Mouse (Mus musculus): ENCODE results near the gene Mgat1.
"Not testable (repeated sequence)": the region's sequence is repeated elsewhere in the genome, so short reads cannot be mapped to it uniquely, and the experiment has no call there.

Mgat1 gene

DNA sequence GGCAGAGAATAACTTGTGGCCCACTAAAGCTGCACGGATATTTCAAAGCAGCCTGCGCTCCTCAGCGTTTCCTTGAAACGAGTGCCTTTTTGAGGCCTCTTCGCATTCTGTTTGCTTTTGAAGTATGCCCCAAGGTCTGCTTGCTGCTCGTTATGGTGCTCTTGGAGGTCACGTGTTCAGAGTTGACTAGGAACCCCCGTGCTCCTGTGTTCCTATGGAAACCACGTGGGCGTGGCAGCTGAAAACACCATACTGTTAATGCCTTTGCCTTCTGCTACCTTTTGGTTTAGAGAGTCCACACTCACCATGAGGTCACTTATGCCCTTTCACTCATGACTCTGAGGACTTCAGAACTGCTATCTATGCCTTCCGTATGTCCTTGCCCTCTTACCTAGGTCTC lies 20.6 kb downstream of the Mgat1 start:
- no peak for DNase-seq

DNA sequence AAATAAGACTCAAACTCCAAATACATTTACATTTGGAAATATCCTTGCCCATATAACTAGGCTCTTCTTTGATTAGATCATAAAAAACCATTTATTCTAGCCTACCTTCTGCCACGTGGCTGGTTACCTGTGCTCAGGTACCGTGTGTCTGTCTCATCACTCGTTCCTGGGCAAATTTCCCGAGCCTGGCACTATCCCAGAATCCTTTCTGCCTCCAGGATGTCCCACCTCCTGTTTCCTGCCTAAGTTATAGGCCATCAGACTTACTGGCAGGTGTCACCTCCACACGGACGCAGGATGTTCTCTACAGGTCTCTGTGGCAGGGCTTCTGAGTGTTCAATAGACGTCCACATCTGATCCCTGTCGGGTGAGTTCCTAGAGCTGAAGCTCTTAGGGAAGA lies 21.1 kb downstream of the Mgat1 start:
- DNase-seq, result no peak

DNA sequence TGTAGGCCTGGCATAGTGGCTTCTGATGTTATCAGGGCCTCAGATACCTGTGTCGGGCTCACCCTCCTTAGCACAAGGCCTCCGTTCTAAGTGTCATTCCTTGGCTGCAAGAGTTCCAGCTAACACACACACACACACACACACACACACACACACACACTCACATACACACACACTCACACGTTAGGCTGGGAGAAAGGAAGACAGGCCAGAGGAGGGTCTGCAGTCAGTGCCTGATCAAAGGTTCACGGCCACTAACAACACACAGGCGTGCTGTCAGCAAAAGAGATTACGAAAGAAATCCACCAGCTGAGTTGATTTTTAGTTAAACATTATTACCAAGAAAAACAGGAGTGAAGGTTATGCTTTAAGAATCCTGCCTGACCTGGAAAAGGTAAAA lies 22.7 kb downstream of the Mgat1 start:
- DNase-seq, result no peak

DNA sequence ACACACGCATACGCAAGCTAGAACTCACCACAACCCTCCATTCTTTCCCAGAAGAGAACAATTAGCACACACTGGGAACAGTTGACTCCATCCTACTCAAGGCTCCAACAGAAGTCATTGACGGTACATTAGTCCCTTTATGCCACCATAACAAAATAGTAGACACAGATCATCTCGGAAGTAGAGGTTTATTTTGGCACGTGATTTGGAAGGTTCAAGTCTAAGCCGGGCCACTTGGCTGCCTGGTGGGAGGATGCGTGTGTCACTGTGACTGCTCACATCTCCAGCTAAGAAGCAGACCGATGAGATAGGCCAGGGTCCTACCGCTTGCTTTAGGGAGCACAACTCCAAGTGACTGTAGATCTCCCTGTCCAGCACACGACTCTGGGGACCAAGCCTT lies 23.3 kb downstream of the Mgat1 start:
- no peak for DNase-seq

DNA sequence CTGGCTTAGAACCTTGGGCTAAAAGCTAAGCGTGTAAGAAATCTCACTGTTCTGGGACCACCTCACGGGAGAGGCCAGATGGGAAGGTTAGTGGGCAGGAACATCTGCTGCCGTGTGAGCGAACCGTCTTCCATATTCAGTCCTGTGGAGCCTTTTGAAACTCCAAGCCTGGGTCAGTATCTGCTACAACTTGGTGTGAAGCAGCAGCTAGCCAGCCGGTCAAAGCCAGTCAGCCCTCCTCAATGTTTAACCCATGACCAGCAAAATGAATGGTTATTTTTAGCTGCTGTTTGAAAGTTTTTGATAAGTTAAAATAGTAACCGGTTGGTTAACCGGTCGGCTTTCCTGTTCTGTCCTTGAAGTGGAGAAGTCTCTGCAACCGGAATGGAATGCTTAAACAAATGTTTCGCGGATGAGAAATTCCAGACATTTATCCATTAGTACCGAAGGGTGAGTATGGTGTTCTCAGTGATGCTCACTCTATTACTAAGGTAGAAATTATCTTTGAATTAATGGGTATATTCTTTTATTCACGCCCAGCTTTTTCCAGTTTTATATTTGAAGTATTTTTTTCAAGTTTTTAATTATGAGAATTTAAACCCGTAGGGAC lies 24.1 kb downstream of the Mgat1 start:
- no peak for DNase-seq

DNA sequence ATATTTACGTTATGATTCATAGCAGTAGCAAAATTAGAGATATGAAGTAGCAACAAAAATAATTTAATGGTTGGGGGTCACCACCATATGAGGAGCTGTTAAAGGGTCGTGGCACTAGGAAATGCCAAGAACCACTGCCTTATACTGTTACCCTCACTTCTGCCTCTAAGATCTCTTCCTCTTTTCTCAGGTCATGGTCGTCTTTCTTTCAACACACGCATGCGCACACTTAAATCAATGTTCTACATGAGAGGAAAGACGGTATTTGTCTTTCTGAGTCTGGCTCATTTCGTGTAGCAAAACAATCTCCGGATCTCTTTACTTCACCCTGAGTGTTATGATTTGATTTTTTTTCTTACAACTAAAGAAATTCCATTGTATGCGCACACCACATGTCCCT lies 25.8 kb downstream of the Mgat1 start:
- DNase-seq, result peak; percentile 40 to 50

DNA sequence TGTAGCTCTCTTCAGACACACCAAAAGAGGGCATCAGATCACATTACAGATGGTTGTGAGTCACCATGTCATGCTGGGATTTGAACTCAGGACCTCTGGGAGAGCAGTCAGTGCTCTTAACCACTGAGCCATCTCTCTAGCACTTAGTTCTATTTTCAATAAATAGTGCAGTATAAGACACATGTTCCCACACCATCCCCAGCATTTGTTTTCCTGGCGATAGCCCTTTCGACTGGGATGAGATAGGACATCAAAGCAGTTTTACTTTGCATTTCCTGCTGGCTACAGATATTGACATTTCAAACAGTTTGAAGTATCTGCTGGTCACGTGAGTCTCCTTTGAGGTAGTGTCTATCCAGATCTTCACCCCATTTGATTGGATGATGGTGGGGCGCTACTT lies 26.4 kb downstream of the Mgat1 start:
- DNase-seq, result no peak

DNA sequence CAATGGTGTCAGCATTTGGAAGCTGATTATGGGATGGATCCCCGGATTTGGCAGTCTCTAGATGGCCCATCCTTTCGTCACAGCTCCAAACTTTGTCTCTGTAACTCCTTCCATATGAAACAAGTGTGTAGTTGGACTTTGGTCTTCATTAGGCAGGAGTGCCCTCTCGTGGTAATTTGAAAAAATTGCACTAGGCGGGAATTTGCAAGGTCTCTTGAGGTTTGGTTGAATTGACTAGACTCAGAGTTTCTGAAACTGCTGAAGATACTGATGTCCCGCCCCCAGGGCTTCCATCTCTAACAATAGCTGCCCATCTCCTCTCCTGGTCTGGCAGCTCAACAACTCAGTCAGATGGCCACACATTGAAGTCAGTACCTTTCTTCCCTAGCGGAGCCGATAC lies 27.3 kb downstream of the Mgat1 start:
- peak; percentile 69 to 74 for DNase-seq

DNA sequence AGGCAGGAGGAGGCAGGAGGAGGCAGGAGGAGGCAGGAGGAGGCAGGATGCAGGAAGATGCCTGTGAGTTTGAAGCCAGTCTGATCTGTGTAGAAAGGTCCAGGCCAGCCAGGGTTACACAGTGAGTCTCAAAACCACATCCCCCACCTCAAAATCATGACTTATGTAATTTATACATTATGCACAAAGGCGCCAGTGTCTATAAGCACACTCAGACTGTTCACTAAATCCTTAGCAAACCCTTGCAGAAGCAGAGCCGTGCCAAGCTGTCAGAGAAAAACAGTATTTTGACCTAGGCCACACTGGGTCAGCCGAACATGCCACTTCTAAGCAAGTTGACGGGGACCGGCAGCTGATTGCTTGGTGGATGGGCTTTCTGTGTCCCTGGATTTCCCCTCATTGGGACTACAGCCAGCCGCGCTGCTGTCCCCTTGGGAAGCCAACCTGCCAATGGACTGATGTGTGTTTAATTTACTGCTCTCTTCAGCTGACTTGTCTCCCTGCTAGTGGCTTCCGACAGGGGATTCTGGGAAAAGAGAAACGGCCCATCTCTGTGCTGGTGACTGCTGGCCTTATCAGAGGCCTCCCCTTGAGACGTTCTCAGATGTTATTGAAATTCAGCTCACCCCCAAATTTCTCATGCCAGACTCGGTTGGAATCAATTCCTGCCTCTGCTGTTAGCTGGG lies 30.0 kb downstream of the Mgat1 start:
- DNase-seq, result no peak

DNA sequence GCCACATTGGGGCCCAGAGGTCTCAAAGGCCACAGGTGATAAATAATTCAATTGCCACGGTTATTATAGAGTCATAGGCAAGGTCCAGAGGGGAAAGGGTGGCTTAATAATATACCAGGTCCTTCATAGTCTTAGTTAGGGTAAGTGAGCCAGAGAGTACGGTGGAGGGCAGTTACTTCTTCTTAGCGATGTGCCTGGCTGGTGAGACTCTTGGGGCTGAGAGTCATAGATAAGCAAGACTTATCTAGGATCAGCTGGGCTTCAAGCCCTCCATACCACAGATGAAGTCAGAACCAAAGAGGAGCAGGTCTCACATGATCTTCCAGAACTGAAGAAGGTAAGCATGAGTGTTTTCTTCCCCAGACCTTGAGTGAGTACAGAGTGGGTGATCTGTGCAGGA lies 34.2 kb downstream of the Mgat1 start, which contains the start of gene Olfr1393:
TSS of gene Olfr1393 (plus strand) at position 83 of the 400 bp plus-strand sequence.
- no peak for DNase-seq

DNA sequence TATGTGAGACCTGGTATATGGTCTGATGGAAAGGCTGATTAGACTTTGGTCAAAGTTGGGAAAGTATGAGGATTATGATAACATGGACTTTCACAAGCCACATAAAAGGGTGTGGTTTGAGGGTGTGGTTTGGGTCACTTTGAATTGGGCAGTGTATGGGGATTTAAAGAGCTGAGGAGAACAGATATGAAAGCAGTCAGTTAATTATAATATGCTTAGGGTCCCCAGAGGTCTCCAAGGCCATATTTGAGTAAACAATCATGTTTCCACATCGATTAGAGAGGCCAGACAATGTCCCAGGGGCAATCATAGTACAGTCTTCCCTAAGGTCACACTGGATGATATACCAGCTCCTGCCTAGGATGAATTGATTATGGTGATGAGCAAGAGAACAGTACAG lies 41.0 kb downstream of the Mgat1 start, which contains the start of gene Olfr1392:
TSS of gene Olfr1392 (plus strand) at position 301 of the 400 bp plus-strand sequence.
- DNase-seq, result not testable (repeated sequence)

DNA sequence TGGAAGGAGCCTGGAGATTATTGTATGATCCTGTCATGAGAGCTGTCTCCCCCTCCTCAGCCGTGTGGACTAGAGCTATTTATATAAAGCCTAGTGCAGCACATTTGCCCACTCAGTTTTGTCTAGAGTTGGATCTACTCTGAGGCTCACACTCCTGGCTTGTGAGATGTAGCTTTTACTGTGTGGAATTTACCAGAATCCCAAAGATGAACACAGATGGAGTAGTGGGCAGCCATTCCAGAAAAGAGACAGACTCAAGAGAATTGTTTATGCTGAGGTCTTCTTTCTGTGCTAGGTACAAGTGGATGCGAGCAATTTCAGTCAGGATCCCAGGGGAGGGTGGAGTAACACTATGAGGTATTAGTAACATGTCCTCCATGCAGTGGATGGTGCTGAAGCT lies 43.3 kb downstream of the Mgat1 start:
- no peak for DNase-seq

DNA sequence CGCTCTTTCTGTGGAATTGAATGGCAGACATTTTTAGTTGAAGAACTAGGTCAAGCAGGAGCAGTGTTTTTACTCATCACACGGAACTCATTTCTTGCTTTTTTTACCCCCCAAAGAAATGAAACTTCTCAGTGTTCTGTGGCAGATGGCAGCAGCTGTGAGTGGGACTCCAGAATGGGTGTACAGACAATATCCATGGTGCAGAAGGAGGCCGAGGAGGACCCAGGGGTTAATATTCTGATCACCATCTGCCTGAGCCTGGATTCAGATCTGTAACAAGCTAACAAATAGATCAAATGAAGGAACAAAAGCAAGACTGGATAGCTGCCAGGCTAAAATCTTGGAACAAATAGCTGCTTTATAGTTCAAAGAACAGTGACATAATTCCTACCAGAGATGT lies 48.8 kb downstream of the Mgat1 start:
- DNase-seq, result no peak

DNA sequence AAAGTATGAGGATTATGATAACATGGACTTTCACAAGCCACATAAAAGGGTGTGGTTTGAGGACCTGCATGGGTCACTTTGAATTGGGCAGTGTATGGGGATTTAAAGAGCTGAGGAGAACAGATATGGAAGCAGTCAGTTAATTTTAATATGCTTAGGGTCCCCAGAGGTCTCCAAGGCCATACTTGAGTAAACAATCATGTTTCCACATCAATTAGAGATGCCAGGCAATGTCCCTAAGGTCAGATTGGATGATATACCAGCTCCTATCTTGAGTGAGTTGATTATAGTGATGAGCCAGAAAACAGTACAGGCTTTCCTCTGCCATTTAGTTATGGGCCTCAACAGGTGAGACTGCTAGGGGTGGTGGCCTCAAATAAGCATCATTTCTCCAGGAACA lies 60.5 kb downstream of the Mgat1 start, which contains the start of gene Olfr10:
TSS of gene Olfr10 (plus strand) at position 301 of the 400 bp plus-strand sequence.
- no peak for DNase-seq

DNA sequence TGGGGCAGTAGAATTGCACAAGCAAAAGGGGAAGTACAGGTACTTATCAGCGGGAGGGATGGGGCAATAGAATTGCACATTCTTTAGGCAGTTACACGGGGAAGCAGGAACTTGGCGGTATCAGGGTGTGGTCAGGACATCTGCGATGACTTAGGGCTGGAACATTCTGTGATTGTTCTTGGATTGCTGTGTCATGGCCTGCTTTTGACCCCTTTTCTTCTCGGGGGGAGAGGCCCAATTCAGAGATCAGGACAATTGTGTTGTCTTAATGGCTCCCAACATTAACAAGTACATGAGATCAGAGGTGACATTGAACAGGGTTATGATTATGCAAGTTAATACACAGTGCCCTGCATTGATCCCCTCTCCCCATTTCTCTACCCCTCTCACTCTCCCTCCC lies 64.6 kb downstream of the Mgat1 start:
- not testable (repeated sequence) for DNase-seq
